Mouse (Mus musculus) gastrocnemius, adult 2 months (tissue): ENCODE results near the gene Glb1l. TPM values are rescaled to one million over a fixed set of nuclear protein-coding genes. Genes with fewer than 3 reads are reported as not detected.

Source experiments
- DNase-seq: peaks from one replicate; pipeline ENCODE4 v3.0.0; 2022
- H3K27ac ChIP-seq: fragments of 200-600 bp; 2 replicates; pipeline ENCODE4 v1.8.1; 2022; ENCODE audit warnings: mild to moderate bottlenecking
- H3K4me3 ChIP-seq: fragments of 200-600 bp; 2 replicates; pipeline ENCODE4 v1.8.1; 2022; ENCODE audit warnings: mild to moderate bottlenecking, moderate library complexity
- CTCF ChIP-seq: fragments of 200-600 bp; IDR thresholded peaks from 2 replicates; pipeline ENCODE4 v1.8.1; 2022; ENCODE audit warnings: antibody characterized with exemption, mild to moderate bottlenecking, moderate library complexity
- intact Hi-C: fragments of 180-260 bp; cut with DNase I; formaldehyde crosslinking; loops from one replicate; pipeline ENCODE4 v1.15.1; 2025
- microRNA-seq: library from miRNA; unstranded; fragments of <30 nt; microRNA quantifications from one replicate; pipeline ENCODE4 v1.2.0, GENCODE M21; 2021
- total RNA-seq, 2 experiments: library from RNA; stranded (reverse); gene quantifications; 2 replicates each; pipeline ENCODE4 v1.2.3; 2021

The Glb1l gene
- total RNA-seq, 2 experiments from 2014 or later = 1.0 to 1.5 TPM

DNA sequence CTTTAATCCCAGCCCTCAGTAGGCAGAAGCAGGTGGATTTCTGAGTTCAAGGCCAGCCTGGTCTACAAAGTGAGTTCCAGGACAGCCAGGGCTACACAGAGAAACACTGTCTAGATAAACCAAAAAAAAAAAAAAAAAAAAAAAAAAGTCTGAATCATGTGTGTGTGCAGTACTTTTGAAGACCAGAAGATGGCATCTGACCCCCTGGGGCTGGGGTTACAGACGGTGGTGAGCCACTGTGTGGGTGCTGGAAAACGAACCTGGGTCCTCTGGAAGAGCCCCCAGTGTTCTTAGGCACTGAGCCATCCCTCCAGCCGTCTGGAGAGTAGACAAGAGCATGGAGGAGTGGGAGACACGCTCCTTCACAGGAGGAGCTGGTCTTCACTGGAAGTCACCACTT is 28.5 kb downstream of the Glb1l start:
- peak; percentile 29; the same call in 1 of the 2 replicates for TF ChIP-seq CTCF
- Histone ChIP-seq H3K27ac (no peak overlapping the region), H3K4me3 (no peak overlapping the region)
- intact Hi-C loops = no loop called here
- no peak for DNase-seq

DNA sequence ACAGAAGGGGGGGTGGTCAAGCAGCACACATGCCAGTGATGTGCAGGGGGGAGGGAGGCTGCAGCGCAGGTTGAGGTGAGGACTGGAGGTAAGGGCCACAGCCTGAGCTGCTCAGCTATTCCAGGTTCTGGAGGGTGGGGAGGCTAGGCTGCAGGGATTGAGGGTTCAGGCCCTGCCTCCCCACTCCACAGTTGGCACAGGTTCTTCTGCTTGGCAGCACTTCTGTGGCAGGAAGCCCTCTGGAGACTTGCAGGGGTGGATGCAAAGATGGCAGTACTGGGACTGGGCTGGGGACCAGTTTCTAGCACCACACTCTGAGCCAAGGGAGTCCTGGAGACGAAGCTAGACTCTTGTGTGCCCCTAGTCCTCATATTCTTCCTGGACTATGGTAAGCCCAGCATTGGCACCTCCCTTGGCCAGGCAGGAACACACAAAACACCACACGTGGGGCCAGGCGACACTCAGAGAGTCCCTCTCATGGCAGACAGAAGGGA is 29.2 kb downstream of the Glb1l start:
- no peak overlapping the region for H3K4me3 ChIP-seq
- DNase-seq = no peak
- no peak for TF ChIP-seq CTCF
- no peak overlapping the region for H3K27ac ChIP-seq
- intact Hi-C loops = no loop called here

- H3K27ac ChIP-seq = peak overlapping the region; percentile 88
- no peak for TF ChIP-seq CTCF
- peak overlapping the region; percentile 76 for H3K4me3 ChIP-seq
- intact Hi-C loops = no loop called here
- DNase-seq = no peak
Observed at GRCm38 (mm10) chr1:75180741-75181140, 29.9 kb downstream of the Glb1l start.

- H3K4me3 ChIP-seq = peak within 1 kb of the TSS; percentile 76
- TF ChIP-seq CTCF = no peak
- DNase-seq = peak; percentile 91
- intact Hi-C loops = no loop called here
- H3K27ac ChIP-seq = peak within 1 kb of the TSS; percentile 88
Observed at GRCm38 (mm10) chr1:75180105-75180590, 30.5 kb downstream of the Glb1l start, which contains the start of gene Abcb6. TSS of gene Abcb6 (minus strand) at chr1:75180392.

- peak; percentile 79 for DNase-seq
- Histone ChIP-seq H3K27ac (peak overlapping the region; percentile 88), H3K4me3 (peak overlapping the region; percentile 76)
- intact Hi-C loops = no loop called here
- no peak for TF ChIP-seq CTCF
Observed at GRCm38 (mm10) chr1:75179334-75180104, 31.1 kb downstream of the Glb1l start.

DNA sequence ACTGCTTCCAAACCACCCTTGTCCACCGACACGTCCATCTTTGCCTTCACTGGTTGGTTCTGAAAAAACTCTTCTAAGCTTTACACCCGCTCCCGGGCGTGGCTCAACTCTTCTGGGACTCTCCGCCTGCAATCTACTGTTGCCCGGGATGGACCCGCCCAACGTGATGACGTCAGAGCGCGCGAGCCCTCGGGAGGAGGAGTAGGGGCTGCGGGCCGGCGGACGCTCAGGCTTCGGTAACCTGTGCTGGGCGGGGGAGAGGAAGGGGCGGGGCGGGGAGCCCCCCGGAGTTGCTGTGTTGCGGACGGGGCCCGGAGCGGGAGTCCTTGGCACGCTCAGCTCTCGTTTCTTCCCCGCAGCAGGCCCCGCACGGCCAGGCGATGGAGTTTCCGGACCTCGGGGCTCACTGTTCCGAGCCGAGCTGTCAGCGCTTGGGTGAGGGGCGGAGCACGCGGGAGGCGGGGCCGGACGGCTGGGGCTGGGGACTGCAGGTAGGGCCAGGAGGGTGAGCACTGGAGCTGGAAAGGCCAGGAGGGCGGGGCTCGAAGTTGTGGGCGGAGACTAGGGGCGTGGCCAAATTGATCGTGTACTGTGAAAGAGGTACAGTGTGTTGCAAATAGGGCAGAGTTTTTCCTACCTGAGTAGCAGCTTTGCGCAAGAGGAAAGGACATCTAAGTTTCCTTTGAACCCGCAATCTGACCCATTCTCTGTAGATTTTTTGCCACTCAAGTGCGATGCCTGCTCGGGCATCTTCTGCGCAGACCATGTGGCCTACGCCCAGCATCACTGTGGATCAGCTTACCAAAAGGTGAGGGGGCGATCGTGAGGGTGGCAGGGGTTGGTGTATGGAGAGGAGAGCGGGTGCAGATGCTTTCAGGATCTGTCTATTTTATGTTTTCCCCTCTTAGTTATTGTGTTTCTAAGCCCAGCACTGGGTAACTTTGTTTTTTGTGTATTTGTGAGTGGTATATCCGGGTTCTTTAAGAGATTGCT is 41.8 kb downstream of the Glb1l start, which contains the start of gene Zfand2b:
TSS of gene Zfand2b (plus strand) at position 175 of the 993 bp plus-strand sequence.
- Histone ChIP-seq H3K27ac (peak within 1 kb of the TSS; percentile 100), H3K4me3 (peak within 1 kb of the TSS; percentile 84)
- peak; percentile 98 for DNase-seq
- TF ChIP-seq CTCF = no peak
- intact Hi-C loops = no loop called here

DNA sequence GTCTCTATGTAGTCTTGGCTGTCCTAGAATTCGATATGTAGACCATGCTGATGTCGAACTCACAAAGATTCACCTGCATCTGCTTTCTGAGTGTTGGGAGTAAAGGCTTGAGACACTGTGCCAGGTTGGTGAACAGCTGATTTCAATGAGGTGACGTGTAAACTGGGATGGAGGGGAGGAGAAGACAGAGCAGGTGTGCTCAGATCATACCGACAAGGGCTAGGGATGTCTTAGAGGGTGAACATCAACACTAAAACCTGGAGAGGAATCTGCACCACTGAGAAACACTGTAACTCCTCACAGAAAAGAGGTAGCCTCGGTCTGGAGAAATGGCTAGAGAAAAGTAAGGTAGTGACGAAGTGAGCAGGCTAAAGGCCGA is 42.5 kb downstream of the Glb1l start:
- intact Hi-C loops = no loop called here
- H3K4me3 ChIP-seq = peak overlapping the region; percentile 84
- TF ChIP-seq CTCF = no peak
- DNase-seq = no peak
- peak overlapping the region; percentile 100 for H3K27ac ChIP-seq

DNA sequence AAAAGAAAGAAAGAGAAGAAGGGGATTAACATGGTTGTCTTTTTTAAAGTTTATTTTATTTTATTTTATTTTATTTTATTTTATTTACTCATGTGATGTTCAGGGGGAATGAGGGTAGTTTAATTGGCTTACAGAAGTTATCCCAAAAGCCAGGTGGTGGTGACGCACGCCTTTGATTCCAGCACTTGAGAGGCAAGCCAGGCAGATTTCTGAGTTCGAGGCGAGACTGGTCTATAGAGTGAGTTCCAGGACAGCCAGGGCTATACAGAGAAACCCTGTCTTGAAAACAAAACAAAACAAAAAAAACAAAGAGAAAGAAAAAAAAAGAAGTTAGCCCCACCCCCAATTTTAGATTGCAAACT is 50.4 kb downstream of the Glb1l start:
- DNase-seq = no peak
- intact Hi-C loops = no loop called here
- Histone ChIP-seq H3K27ac (no peak overlapping the region), H3K4me3 (no peak overlapping the region)
- no peak for TF ChIP-seq CTCF

GRCm38 (mm10) chr1:75159540-75160255 is 50.9 kb downstream of the Glb1l start:
- DNase-seq = no peak
- H3K27ac ChIP-seq = no peak overlapping the region
- intact Hi-C loops = no loop called here
- no peak overlapping the region for H3K4me3 ChIP-seq
- TF ChIP-seq CTCF = no peak

DNA sequence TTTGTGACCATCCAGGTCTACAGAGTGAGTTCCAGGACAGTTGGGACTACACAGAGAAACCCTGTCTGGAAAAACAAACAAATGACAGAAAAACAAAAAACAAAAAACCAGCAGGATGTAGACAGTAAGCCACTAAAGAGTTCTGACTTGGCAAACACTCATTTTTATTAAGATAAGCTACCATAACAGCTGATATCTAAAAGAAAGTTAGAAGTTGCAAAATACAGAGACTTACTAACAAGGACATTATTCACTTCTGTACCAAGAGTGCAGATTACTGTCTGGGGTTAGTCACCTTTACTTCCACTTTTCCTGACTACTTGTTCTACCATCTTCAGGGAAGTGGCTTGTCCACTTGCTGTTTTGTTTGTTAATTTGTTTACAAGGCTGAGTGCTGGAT is 51.6 kb downstream of the Glb1l start:
- TF ChIP-seq CTCF = no peak
- intact Hi-C loops = no loop called here
- Histone ChIP-seq H3K4me3 (no peak overlapping the region), H3K27ac (no peak overlapping the region)
- no peak for DNase-seq

DNA sequence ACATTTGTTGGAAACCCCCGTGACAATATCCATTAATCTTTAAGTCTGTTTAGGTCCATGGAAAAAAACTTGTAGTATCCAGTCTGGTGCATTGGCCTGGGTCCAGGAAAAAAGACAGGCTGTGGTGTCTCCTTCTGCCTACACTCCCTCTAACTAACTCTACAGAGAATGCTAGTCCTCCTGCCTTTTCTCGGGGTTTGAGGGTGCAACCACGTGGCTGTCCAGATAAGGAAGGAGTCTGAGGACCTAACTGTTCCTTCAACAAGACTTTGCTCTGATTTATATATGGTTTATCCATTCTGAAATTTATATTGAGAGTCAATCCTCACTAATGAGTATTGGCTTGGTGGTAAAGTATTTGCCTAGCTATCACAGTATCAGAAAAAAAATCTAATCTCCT is 54.8 kb downstream of the Glb1l start:
- H3K27ac ChIP-seq = no peak overlapping the region
- intact Hi-C loops = no loop called here
- TF ChIP-seq CTCF = no peak
- H3K4me3 ChIP-seq = no peak overlapping the region
- DNase-seq = no peak

GRCm38 (mm10) chr1:75148727-75149126 is 61.9 kb downstream of the Glb1l start:
- H3K27ac ChIP-seq = no peak overlapping the region
- intact Hi-C loops = no loop called here
- no peak for TF ChIP-seq CTCF
- H3K4me3 ChIP-seq = no peak overlapping the region
- no peak for DNase-seq

Small RNA genes lying within 50 kb of the gene (microRNA-seq; reads per million reads assigned to microRNA genes)
- not detected for gene Gm27943

Other genes starting within 250 kb of the Glb1l start
- gene Nhej1, start 85.6 kb downstream of the Glb1l start, total RNA-seq = 1 to 10 TPM; 4.5 to 6.6 TPM
- not detected for gene Slc23a3, start 76.9 kb downstream of the Glb1l start, total RNA-seq
- 10 to 100 TPM; 14.0 to 14.4 TPM for gene Cnppd1, start 68.1 kb downstream of the Glb1l start, total RNA-seq
- gene Retreg2, start 68.0 kb downstream of the Glb1l start, total RNA-seq = 10 to 100 TPM in 1 of 2 experiments, 1 to 10 TPM in 1; 7.7 to 11.5 TPM
- 10 to 100 TPM; 14.6 to 17.7 TPM for gene Zfand2b, start 42.2 kb downstream of the Glb1l start, total RNA-seq
- 10 to 100 TPM; 18.9 to 20.4 TPM for gene Abcb6, start 30.4 kb downstream of the Glb1l start, total RNA-seq
- 1 to 10 TPM; 5.5 to 5.9 TPM for gene Ankzf1, start 18.7 kb downstream of the Glb1l start, total RNA-seq
- 100 to 1,000 TPM; 107 to 113 TPM for gene Atg9a, start 18.6 kb downstream of the Glb1l start, total RNA-seq
- 10 to 100 TPM; 18.8 to 20.2 TPM for gene Stk16, start within 50 bp of the Glb1l start, total RNA-seq
- gene Tuba4a, start 9.1 kb upstream of the Glb1l start, total RNA-seq = 1,000 to 10,000 TPM; 1,043 to 1,330 TPM
- gene A630095N17Rik, start 21.3 kb upstream of the Glb1l start, total RNA-seq = not detected
- 10 to 100 TPM; 83.2 to 88.9 TPM for gene Dnajb2, start 25.6 kb upstream of the Glb1l start, total RNA-seq
- gene Ptprn, start 53.7 kb upstream of the Glb1l start, total RNA-seq = not detected
- gene Resp18, start 67.6 kb upstream of the Glb1l start, total RNA-seq = not detected
- 10 to 100 TPM; 40.9 to 49.6 TPM for gene Dnpep, start 107.2 kb upstream of the Glb1l start, total RNA-seq
- gene Des, start 149.5 kb upstream of the Glb1l start, total RNA-seq = 1,000 to 10,000 TPM; 2,035 to 2,198 TPM
- gene Speg, start 164.5 kb upstream of the Glb1l start, total RNA-seq = 100 to 1,000 TPM; 268 to 311 TPM
- gene Gmppa, start 225.1 kb upstream of the Glb1l start, total RNA-seq = 10 to 100 TPM; 41.1 to 42.7 TPM
- not detected for gene Asic4, start 239.6 kb upstream of the Glb1l start, total RNA-seq